Mouse (Mus musculus) kidney, adult 2 months (tissue): ENCODE data around the gene Aldh18a1.

Experiments used
- CTCF ChIP-seq: fragments of 200-500 bp; conservative IDR thresholded peaks from 2 replicates; pipeline ENCODE4 v1.5.1; 2011; ENCODE audit warnings: low read depth, mild to moderate bottlenecking, control low read depth, low read length, moderate library complexity, mixed read lengths; ENCODE audit not compliant: insufficient read depth, insufficient read length
- POLR2A ChIP-seq: fragments of 200-500 bp; IDR thresholded peaks from one replicate; pipeline ENCODE4 v1.6.1; 2011; ENCODE audit warnings: low read depth, low read length, control low read depth

- TF ChIP-seq POLR2A (no peak), CTCF (peak; percentile 68)
These were observed 725 bp upstream of the Aldh18a1 start for GRCm38 (mm10) chr19:40588847-40589529.
